Mouse (Mus musculus) midbrain, embryonic 14.5 days (tissue): ENCODE results near the gene Rest. TPM values are rescaled to one million over a fixed set of nuclear protein-coding genes. Genes with fewer than 3 reads are reported as not detected.

Experiments used
- ATAC-seq: fragments of 200-750 bp; cut with Nextera tagmentation; 2 replicates; pipeline ENCODE4 v1.8.0; 2017; ENCODE audit warnings: moderate number of reproducible peaks, moderate library complexity; ENCODE audit not compliant: low FRiP score, low TSS enrichment
- DNase-seq: peaks from one replicate; pipeline ENCODE4 v3.0.0-alpha.2; 2015
- H3K27ac ChIP-seq: fragments of 300-500 bp; sonication (generic); replicated peaks from 2 replicates; pipeline ENCODE4 v1.5.1; 2014; ENCODE audit warnings: mild to moderate bottlenecking, low read depth, low read length, moderate library complexity
- H3K27me3 ChIP-seq: fragments of 300-500 bp; sonication (generic); 2 replicates; pipeline ENCODE4 v1.6.1; 2014; ENCODE audit warnings: low read length, control low read depth, mixed read lengths; ENCODE audit not compliant: control insufficient read depth, insufficient read depth
- H3K36me3 ChIP-seq: fragments of 300-500 bp; sonication (generic); 2 replicates; pipeline ENCODE4 v1.6.1; 2014; ENCODE audit warnings: low read length, control low read depth; ENCODE audit not compliant: control insufficient read depth, insufficient read depth
- H3K4me1 ChIP-seq: fragments of 300-500 bp; sonication (generic); 2 replicates; pipeline ENCODE4 v1.6.1; 2014; ENCODE audit warnings: mild to moderate bottlenecking, antibody characterized with exemption, low read length, control low read depth; ENCODE audit not compliant: control insufficient read depth, insufficient read depth
- H3K4me2 ChIP-seq: fragments of 300-500 bp; sonication (generic); 2 replicates; pipeline ENCODE4 v1.6.1; 2014; ENCODE audit warnings: mild to moderate bottlenecking, low read length, moderate library complexity
- H3K4me3 ChIP-seq: fragments of 300-500 bp; sonication (generic); replicated peaks from 2 replicates; pipeline ENCODE4 v1.5.1; 2014; ENCODE audit warnings: low read depth, low read length
- H3K9ac ChIP-seq: fragments of 300-500 bp; sonication (generic); replicated peaks from 2 replicates; pipeline ENCODE4 v1.6.1; 2014; ENCODE audit warnings: mild to moderate bottlenecking, low read length, moderate library complexity
- H3K9me3 ChIP-seq: fragments of 300-500 bp; sonication (generic); 2 replicates; pipeline ENCODE4 v1.6.1; 2016; ENCODE audit warnings: low read length, control low read depth, mixed read lengths; ENCODE audit not compliant: control insufficient read depth
- WGBS: fragments of 180-500 bp; shearing (Covaris S2); extraction: QIAGEN DNeasy Blood & Tissue Kit; methylation state at CpG from one replicate; pipeline ENCODE4 v1.1.7; 2014; 5-methylcytosine and 5-hydroxymethylcytosine counted together
- polyA plus RNA-seq: library from polyadenylated mRNA; unstranded; fragments of >200 nt; fragmentation: Nextera tagmentation; extraction: Ambion mirVana; gene quantifications from 2 replicates; pipeline ENCODE4 v1.2.1, GENCODE M21; 2014

Gene Rest
- polyA plus RNA-seq, 1 experiment from 2014 or later, result 8.4 TPM

DNA sequence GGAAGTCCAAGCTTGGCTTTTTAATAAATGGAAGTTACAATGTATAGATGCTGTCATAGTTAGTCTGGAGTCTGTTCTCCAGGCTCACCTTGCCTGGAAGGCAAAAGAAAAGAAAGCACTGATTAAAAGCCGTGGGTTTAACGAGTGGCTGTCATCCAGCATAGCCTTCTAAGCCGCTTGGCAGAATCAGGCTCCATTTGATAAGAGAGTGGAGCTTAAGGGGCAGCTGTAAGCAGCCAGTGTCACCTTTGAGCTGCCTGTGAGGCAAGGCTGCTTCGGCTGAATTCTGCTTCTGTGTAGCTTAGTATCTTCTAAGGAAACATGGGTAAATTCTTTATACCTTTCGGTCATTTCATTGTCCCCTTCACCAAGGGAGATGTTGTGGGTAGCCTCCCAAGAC is 21.6 kb downstream of the Rest start:
- Histone ChIP-seq H3K9ac (no peak overlapping the region), H3K9me3 (no peaks in the 10 kb centered on the region), H3K27ac (no peak overlapping the region), H3K27me3 (no peaks in the 10 kb centered on the region), H3K4me3 (no peak overlapping the region), H3K4me1 (no peaks in the 10 kb centered on the region), H3K4me2 (no peak overlapping the region), H3K36me3 (peaks cover 50% of the 10 kb centered on the region)
- no peak for ATAC-seq
- 75% methylated on average over 5 of the region's 5 CpGs for WGBS
- DNase-seq, result no peak

DNA sequence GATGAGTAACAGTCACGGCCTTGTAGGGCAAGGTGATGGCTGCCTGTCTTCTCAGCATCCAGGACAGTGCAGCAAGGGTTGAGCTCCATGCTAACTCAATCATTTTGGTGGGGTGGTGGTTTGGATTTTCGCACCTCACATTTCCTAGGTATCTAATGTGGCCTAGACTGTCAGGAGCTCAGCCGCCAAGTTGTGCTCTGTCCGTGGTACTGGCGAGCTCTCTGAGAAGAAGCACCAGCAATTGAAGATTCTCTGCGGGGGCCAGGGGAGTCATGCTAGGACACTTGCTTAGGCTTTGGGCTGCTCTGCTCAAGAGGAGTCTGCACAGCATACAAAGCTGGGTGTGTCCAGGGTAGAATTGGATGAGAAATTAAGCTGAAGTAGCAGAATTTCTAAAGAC is 22.6 kb downstream of the Rest start:
- Histone ChIP-seq H3K4me1 (no peaks in the 10 kb centered on the region), H3K36me3 (peaks cover 50% of the 10 kb centered on the region), H3K9ac (no peak overlapping the region), H3K4me2 (no peak overlapping the region), H3K4me3 (no peak overlapping the region), H3K27me3 (no peaks in the 10 kb centered on the region), H3K27ac (no peak overlapping the region), H3K9me3 (no peaks in the 10 kb centered on the region)
- no peak for ATAC-seq
- no peak for DNase-seq
- 86% methylated on average over 6 of the region's 6 CpGs for WGBS

DNA sequence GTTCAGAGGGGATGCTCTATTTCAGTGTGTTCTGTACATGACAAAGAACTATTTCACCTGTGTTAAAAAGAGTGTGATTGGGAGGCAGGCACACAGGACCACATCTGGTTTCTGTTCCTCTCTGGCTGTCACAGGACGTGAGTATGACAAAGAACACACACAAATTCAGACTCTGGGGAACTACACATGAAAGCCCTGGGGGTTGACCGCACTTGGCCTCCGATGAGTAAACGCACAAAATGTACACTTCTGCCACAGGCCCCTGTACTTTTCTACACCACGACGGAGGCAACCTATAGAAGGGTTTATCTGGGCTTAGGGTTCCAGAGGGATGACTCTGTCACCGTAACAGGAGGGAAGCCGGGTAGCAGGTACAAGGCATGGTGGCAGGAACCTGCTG is 24.4 kb downstream of the Rest start:
- H3K36me3 ChIP-seq, result peaks cover 58% of the 10 kb centered on the region
- no peak for ATAC-seq
- no peaks in the 10 kb centered on the region for H3K27me3 ChIP-seq

DNA sequence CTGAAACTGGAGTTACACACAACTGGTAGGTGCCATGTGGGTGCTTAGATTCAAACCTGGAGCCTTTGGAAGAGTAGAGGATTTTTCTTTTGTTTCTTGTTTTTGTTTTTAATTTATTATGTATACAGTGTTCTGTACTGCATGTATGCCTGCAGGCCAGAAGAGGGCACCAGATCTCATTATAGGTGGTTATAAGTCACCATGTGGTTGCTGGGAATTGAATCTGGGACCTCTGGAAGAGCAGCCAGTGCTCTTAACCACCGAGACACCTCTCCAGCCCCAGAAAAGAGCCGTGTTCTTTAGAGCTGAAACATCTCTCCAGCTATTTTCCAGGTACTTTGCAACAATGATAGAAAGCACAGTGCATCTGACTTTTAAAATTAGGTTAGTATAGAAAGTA is 25.3 kb downstream of the Rest start:
- Histone ChIP-seq H3K36me3 (peaks cover 61% of the 10 kb centered on the region), H3K4me1 (no peaks in the 10 kb centered on the region), H3K4me2 (no peak overlapping the region), H3K27ac (no peak overlapping the region), H3K9me3 (no peaks in the 10 kb centered on the region), H3K9ac (no peak overlapping the region), H3K4me3 (no peak overlapping the region), H3K27me3 (no peaks in the 10 kb centered on the region)
- 91% methylated on average over 2 of the region's 2 CpGs for WGBS
- DNase-seq (no peak), ATAC-seq (no peak)

More for the DNA sequence above, 24.4 kb downstream of the Rest start:
- no peak overlapping the region for H3K4me2 ChIP-seq
- DNase-seq, result no peak
- no peak overlapping the region for H3K4me3 ChIP-seq
- H3K4me1 ChIP-seq, result no peaks in the 10 kb centered on the region
- no peak overlapping the region for H3K9ac ChIP-seq
- 92% methylated on average over 8 of the region's 8 CpGs for WGBS
- no peak overlapping the region for H3K27ac ChIP-seq
- H3K9me3 ChIP-seq, result no peaks in the 10 kb centered on the region

DNA sequence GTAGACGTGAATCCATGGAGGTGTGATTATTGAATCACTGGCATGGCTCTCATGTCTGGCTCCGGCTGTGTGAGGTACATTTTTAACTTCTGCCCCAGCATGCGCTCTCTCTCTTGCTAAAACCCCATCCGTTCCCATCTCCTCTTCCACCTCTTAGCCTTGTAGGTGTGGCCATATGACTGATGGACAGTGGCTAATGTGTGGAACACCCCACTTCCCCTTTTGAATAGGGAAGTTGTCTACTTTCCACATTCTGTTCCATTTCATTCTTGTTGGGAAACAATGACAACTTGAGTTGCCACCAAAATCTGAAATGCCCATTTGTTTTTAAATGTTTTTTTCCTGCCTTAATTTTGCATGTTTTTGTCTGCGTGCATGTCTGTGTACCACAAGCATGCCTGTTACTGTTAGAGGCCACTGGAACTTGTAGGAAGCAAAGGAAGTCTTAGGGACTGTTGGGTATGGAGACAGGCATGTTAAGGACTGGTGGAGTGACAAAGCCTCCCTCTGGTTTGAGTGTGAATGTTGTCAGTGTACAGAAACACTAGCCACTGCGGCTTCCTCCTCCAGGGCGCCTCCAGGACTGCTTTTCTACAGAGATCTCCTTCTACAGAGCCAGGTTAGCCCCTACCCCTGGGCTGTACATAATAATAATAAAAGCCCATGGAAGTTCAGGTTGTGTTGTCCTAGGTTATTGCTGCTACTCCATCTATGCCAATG is 27.7 kb downstream of the Rest start:
- H3K27ac ChIP-seq, result no peak overlapping the region
- ATAC-seq, result no peak
- no peaks in the 10 kb centered on the region for H3K27me3 ChIP-seq

GRCm38 (mm10) chr5:77299486-77299885 is 34.2 kb downstream of the Rest start:
- DNase-seq (no peak), ATAC-seq (no peak)
- Histone ChIP-seq H3K4me1 (no peaks in the 10 kb centered on the region), H3K4me2 (no peak overlapping the region), H3K4me3 (no peak overlapping the region), H3K36me3 (peaks cover 49% of the 10 kb centered on the region), H3K9me3 (no peaks in the 10 kb centered on the region), H3K27ac (no peak overlapping the region), H3K27me3 (no peaks in the 10 kb centered on the region), H3K9ac (no peak overlapping the region)
- 95% methylated on average over 2 of the region's 2 CpGs for WGBS

More for the DNA sequence above, 27.7 kb downstream of the Rest start:
- WGBS, result 95% methylated on average over 7 of the region's 7 CpGs
- H3K4me1 ChIP-seq, result no peaks in the 10 kb centered on the region
- no peak overlapping the region for H3K4me3 ChIP-seq
- H3K9me3 ChIP-seq, result no peaks in the 10 kb centered on the region
- no peak for DNase-seq
- H3K9ac ChIP-seq, result no peak overlapping the region
- H3K36me3 ChIP-seq, result peaks cover 69% of the 10 kb centered on the region
- no peak overlapping the region for H3K4me2 ChIP-seq

GRCm38 (mm10) chr5:77301296-77301903 is 36.1 kb downstream of the Rest start:
- H3K36me3 ChIP-seq, result peaks cover 58% of the 10 kb centered on the region

DNA sequence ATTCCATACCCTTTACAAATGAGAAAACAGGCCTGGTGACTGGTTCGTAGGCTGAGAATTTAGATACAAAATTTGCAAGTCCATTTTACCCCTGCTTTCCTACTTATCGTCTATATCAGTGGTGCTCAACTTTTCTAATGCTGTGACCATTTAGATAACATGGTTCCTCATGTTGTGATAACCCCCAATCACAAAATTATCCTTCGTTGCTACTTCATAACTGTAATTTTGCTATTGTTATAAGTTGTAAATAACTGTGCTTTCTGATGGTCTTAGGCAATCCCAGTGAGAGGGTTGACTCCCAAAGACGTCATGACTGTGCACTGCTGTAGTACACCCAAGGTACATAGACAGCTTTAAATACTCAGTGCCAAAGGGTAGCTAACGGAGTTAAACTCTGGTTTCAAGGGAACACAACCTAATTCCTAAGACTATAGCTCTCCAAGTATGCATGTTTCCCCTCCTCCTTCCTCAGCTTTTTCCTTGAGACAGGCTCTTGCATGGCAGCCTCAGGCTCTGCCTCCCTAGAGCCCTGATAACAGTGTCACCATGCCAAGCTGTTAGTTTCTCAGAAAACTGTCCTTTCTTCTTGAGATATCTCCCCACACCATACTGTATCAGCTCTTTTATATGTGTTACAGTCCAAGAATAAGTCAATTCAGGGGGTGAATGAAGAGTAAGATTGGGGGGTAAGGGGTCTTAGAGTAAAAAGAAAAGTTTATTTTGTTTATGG is 42.7 kb downstream of the Rest start:
- DNase-seq (no peak), ATAC-seq (no peak)
- H3K36me3 ChIP-seq, result peaks cover 20% of the 10 kb centered on the region
- WGBS, result 79% methylated on average over 5 of the region's 5 CpGs
- peak overlapping the region; percentile 87 for H3K4me3 ChIP-seq
- no peak overlapping the region for H3K27ac ChIP-seq
- peak overlapping the region; percentile 95 for H3K4me2 ChIP-seq
- H3K4me1 ChIP-seq, result peaks cover 21% of the 10 kb centered on the region
- no peaks in the 10 kb centered on the region for H3K27me3 ChIP-seq
- no peaks in the 10 kb centered on the region for H3K9me3 ChIP-seq
- H3K9ac ChIP-seq, result peak overlapping the region; percentile 67

More at GRCm38 (mm10) chr5:77301296-77301903, 36.1 kb downstream of the Rest start:
- no peak overlapping the region for H3K27ac ChIP-seq
- no peak overlapping the region for H3K4me3 ChIP-seq
- H3K9me3 ChIP-seq, result no peaks in the 10 kb centered on the region
- H3K4me2 ChIP-seq, result no peak overlapping the region
- 96% methylated on average over 6 of the region's 6 CpGs for WGBS
- ATAC-seq, result no peak
- H3K4me1 ChIP-seq, result no peaks in the 10 kb centered on the region
- H3K27me3 ChIP-seq, result no peaks in the 10 kb centered on the region
- no peak for DNase-seq
- no peak overlapping the region for H3K9ac ChIP-seq
